Mouse (Mus musculus) G1E (cell line): ENCODE measurements around the gene Vmn2r108. TPM values are rescaled to one million over a fixed set of nuclear protein-coding genes. Genes with fewer than 3 reads are reported as not detected.
"Not testable (repeated sequence)": the region's sequence is repeated elsewhere in the genome, so short reads cannot be mapped to it uniquely, and the experiment has no call there.

Experiments used
- ATAC-seq: 2 replicates; pipeline ENCODE4 v1.8.0; 2016; ENCODE audit warnings: mild to moderate bottlenecking; ENCODE audit not compliant: insufficient number of reproducible peaks, poor library complexity, low FRiP score, severe bottlenecking; ENCODE audit errors: extremely low read depth
- DNase-seq: peaks from one replicate; pipeline ENCODE4 v3.0.0; 2012; ENCODE audit warnings: low spot score
- H3K27me3 ChIP-seq: 2 replicates; pipeline ENCODE4 v1.6.1; 2012; ENCODE audit warnings: mild to moderate bottlenecking, low read length, inconsistent platforms; ENCODE audit not compliant: insufficient read depth
- H3K36me3 ChIP-seq: replicated peaks from 2 replicates; pipeline ENCODE3; 2012; ENCODE audit warnings: mild to moderate bottlenecking, inconsistent platforms
- H3K4me1 ChIP-seq: 2 replicates; pipeline ENCODE4 v1.6.1; 2012; ENCODE audit warnings: low read depth, low read length, inconsistent platforms, mixed read lengths; ENCODE audit not compliant: insufficient read depth
- H3K4me3 ChIP-seq: 2 replicates; pipeline ENCODE4 v1.5.1; 2012; ENCODE audit warnings: low read depth, mild to moderate bottlenecking, inconsistent platforms, low read length, moderate library complexity, mixed read lengths
- H3K9me3 ChIP-seq: replicated peaks from 2 replicates; pipeline ENCODE4 v1.6.1; 2012; ENCODE audit warnings: inconsistent platforms
- CTCF ChIP-seq: IDR thresholded peaks from 2 replicates; pipeline ENCODE4 v1.5.1; 2012; ENCODE audit warnings: low read depth, low read length, inconsistent platforms, mixed read lengths
- GATA1 ChIP-seq: IDR thresholded peaks from 2 replicates; pipeline ENCODE4 v1.6.1; 2012; ENCODE audit warnings: borderline replicate concordance, low read length, inconsistent platforms, mixed read lengths
- GATA2 ChIP-seq: IDR thresholded peaks from 2 replicates; pipeline ENCODE4 v1.6.1; 2012; ENCODE audit warnings: low read depth, low read length, inconsistent platforms, borderline replicate concordance
- POLR2AphosphoS5 ChIP-seq: IDR thresholded peaks from 2 replicates; pipeline ENCODE4 v1.6.1; 2012; ENCODE audit warnings: low read depth, low read length, inconsistent platforms; ENCODE audit not compliant: insufficient replicate concordance
- TAL1 ChIP-seq: conservative IDR thresholded peaks from 2 replicates; pipeline ENCODE4 v1.6.1; 2012; ENCODE audit warnings: low read depth, low read length, inconsistent platforms, mixed read lengths
- polyA plus RNA-seq: library from polyadenylated mRNA; stranded (reverse); fragments of >175 nt; gene quantifications from 2 replicates; pipeline ENCODE4 v1.2.3, GENCODE M21; 2012
- total RNA-seq, 2 experiments: library from RNA; stranded (forward) in 1 of 2; stranded (reverse) in 1 of 2; fragments of 200-1000 nt in 1 of 2; fragments of >200 nt in 1 of 2; fragmentation: Nextera tagmentation in 1 of 2; gene quantifications; 2 replicates each; pipeline ENCODE4 v1.2.3; 2014 to 2017

Vmn2r108 gene
- total RNA-seq (2014; fragmentation: Nextera tagmentation) (0.10 TPM in 1 of 2 replicates, not detected in the other), total RNA-seq (2017) (0.05 and 0.06 TPM in 2 replicates), polyA plus RNA-seq (not detected in 2 replicates)

DNA sequence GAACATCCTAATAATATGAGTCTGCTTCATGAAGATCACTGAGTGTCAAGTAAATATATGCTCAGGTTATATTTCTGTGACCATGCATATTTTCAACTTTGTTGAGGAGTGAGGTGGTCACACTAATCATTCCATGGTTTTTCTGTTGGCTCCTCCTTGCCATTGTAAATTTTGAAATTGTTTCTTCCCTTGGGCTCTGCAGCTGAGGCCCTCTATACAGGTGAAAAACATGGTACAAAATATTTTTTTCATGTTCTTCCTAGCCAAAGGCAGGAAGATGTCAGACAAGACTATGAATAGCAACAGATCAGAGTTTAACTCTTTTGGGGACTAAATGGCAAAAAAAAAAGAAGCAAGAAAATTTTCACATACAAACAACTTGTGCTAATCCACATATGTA lies at the start of gene Vmn2r108:
Gene Vmn2r108 (minus strand): TSS at position 101 of the 400 bp plus-strand sequence.
- Histone ChIP-seq H3K4me3 (no peak within 1 kb of the TSS), H3K9me3 (no peaks in the 10 kb centered on the region), H3K4me1 (no peaks in the 10 kb centered on the region), H3K36me3 (no peaks in the 10 kb centered on the region), H3K27me3 (no peaks in the 10 kb centered on the region)
- TF ChIP-seq POLR2AphosphoS5 (no peak), GATA1 (no peak), GATA2 (no peak), TAL1 (no peak), CTCF (no peak)
- no peak for ATAC-seq
- DNase-seq, result no peak

DNA sequence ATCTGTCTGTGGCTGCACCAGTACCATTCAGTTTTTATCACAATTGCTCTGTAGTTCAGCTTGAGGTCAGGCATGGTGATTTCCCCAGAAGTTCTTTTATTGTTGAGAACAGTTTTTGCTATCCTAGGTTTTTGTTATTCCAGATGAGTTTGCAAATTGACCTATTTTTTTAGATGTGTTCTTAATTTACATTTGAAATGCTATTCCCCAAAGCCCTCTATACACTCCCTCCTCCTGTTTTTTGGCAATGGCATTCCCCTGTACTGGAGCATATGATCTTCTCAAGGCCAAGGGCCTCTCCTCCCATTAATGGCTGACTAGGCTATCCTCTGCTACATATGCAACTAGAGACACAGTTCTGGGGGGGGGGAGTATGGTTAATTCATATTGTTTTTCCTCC lies 27.1 kb upstream of the Vmn2r108 start:
- ATAC-seq, result not testable (repeated sequence)

DNA sequence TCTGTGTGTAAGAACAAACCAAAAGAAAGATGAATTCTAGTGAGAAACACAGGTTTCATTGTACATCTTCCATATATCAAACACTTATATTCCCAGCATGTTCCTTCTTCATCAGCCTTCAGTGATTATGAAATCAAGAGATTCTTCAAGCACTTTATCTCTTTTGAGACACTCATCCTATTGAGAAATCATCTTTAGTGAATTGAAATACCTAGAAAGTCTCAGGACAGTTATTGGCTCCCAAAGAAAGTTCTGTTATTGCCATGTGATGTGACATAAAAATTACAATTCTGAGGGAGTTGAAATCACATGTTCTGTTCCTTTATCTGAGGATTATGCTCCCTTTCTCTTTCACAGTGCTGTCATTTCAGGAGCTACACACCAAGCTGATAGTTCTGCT lies 16.7 kb upstream of the Vmn2r108 start, which contains the start of gene Vmn1r225:
Gene Vmn1r225 (plus strand): TSS at position 301 of the 400 bp plus-strand sequence.
- H3K4me1 ChIP-seq, result no peaks in the 10 kb centered on the region
- TF ChIP-seq CTCF, result no peak
- no peak for TF ChIP-seq POLR2AphosphoS5
- TF ChIP-seq GATA1, result no peak
- no peak for TF ChIP-seq GATA2
- TF ChIP-seq TAL1, result no peak
- no peaks in the 10 kb centered on the region for H3K27me3 ChIP-seq
- no peak within 1 kb of the TSS for H3K4me3 ChIP-seq
- no peak for ATAC-seq
- no peak for DNase-seq
- no peaks in the 10 kb centered on the region for H3K36me3 ChIP-seq
- no peaks in the 10 kb centered on the region for H3K9me3 ChIP-seq

More for the DNA sequence above, 27.1 kb upstream of the Vmn2r108 start:
- not testable (repeated sequence) for H3K27me3 ChIP-seq, DNase-seq, H3K36me3 ChIP-seq, H3K9me3 ChIP-seq, H3K4me3 ChIP-seq, H3K4me1 ChIP-seq

DNA sequence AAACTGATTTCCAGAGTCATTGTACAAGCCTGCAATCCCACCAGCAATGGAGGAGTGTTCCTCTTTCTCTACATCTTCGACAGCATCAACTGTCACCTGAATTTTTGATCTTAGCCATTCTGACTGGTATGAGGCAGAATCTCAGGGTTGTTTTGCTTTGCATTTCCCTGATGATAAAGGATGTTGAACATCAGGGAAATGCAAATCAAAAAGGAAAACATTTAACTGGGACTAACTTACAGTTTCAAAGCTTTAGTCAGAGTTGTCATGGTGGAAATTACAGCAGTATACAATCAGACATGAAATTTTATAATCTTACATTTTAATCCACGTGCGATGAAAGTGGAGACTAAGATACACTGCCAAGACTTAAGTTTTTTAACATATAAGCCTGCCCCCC lies 7.8 kb downstream of the Vmn2r108 start:
- no peaks in the 10 kb centered on the region for H3K27me3 ChIP-seq
- ATAC-seq, result no peak
- no peak for TF ChIP-seq GATA2
- no peak for TF ChIP-seq POLR2AphosphoS5
- TF ChIP-seq CTCF, result no peak
- H3K4me3 ChIP-seq, result no peak overlapping the region
- no peak for DNase-seq
- H3K9me3 ChIP-seq, result no peaks in the 10 kb centered on the region
- H3K36me3 ChIP-seq, result no peaks in the 10 kb centered on the region
- H3K4me1 ChIP-seq, result no peaks in the 10 kb centered on the region

DNA sequence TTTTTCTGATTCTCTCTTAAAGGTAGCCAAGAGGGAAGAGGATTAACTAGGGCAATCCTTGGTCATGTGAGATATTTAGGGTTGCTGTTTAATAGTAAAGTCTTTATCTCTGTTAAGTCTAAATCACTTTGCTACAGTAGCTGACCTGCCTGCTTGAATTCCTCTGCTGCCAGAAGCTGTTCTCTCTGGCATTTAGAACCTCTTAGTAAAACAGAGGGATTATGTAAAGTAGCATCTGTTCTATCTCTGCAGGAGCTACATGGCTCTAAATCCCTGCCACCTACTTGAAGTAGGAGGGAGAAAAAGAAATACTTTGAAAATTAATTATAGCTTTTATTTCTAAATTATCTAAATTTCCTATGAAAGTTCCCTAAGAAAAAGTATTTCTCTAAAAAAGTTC lies 41.9 kb downstream of the Vmn2r108 start:
- ATAC-seq (no peak), DNase-seq (no peak)
- Histone ChIP-seq H3K9me3 (peaks cover 9% of the 10 kb centered on the region), H3K36me3 (no peaks in the 10 kb centered on the region), H3K4me3 (no peak overlapping the region), H3K27me3 (no peaks in the 10 kb centered on the region), H3K4me1 (no peaks in the 10 kb centered on the region)
- no peak for TF ChIP-seq POLR2AphosphoS5
- no peak for TF ChIP-seq GATA1

DNA sequence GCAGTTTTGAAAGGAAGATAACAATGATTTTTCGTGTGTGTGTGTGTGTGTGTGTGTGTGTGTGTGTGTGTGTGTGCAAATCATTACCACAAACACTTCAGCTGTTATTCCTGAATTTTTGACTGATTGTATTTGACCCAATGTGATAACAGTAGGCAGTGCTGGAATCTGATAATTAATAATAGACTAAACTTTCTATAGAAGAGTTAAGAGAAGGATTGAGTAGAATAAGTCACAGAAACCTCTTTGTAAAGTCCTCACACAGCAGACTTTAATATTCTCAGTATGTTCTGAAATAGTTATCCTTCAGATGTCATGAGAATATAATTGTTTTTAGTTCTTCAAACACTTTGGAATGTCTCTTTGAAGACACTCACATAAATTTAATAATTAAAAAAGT lies 67.3 kb downstream of the Vmn2r108 start, which contains the start of gene Vmn1r224:
Gene Vmn1r224 (plus strand): TSS at position 301 of the 400 bp plus-strand sequence.
- DNase-seq, result no peak
- Histone ChIP-seq H3K4me1 (no peaks in the 10 kb centered on the region), H3K27me3 (no peaks in the 10 kb centered on the region), H3K9me3 (no peaks in the 10 kb centered on the region), H3K4me3 (no peak within 1 kb of the TSS), H3K36me3 (no peaks in the 10 kb centered on the region)
- TF ChIP-seq CTCF, result no peak
- TF ChIP-seq POLR2AphosphoS5, result no peak
- no peak for TF ChIP-seq GATA2
- TF ChIP-seq GATA1, result no peak
- no peak for TF ChIP-seq TAL1
- no peak for ATAC-seq

Other genes with a start within 250 kb of the Vmn2r108 start
- gene Vmn2r105, start 246.3 kb downstream of the Vmn2r108 start, total RNA-seq (2014; fragmentation: Nextera tagmentation), result not detected in 2 replicates
- gene Vmn2r105, start 246.3 kb downstream of the Vmn2r108 start, total RNA-seq (2017), result 0.06 and 0.11 TPM in 2 replicates
- gene Vmn2r105, start 246.3 kb downstream of the Vmn2r108 start, polyA plus RNA-seq, result not detected in 2 replicates
- not detected in 2 replicates for gene Vmn2r106, start 195.8 kb downstream of the Vmn2r108 start, total RNA-seq (2014; fragmentation: Nextera tagmentation)
- gene Vmn2r106, start 195.8 kb downstream of the Vmn2r108 start, total RNA-seq (2017), result not detected in 2 replicates
- not detected in 2 replicates for gene Vmn2r106, start 195.8 kb downstream of the Vmn2r108 start, polyA plus RNA-seq
- not detected in 2 replicates for gene Vmn2r107, start 136.1 kb downstream of the Vmn2r108 start, total RNA-seq (2014; fragmentation: Nextera tagmentation)
- gene Vmn2r107, start 136.1 kb downstream of the Vmn2r108 start, total RNA-seq (2017), result under 0.01 and 0.06 TPM in 2 replicates
- not detected in 2 replicates for gene Vmn2r107, start 136.1 kb downstream of the Vmn2r108 start, polyA plus RNA-seq
- not detected in 2 replicates for gene Vmn1r224, start 67.2 kb downstream of the Vmn2r108 start, total RNA-seq (2014; fragmentation: Nextera tagmentation)
- 0.05 and 0.12 TPM in 2 replicates for gene Vmn1r224, start 67.2 kb downstream of the Vmn2r108 start, total RNA-seq (2017)
- gene Vmn1r224, start 67.2 kb downstream of the Vmn2r108 start, polyA plus RNA-seq, result not detected in 2 replicates
- gene Vmn1r225, start 16.8 kb upstream of the Vmn2r108 start, total RNA-seq (2014; fragmentation: Nextera tagmentation), result not detected in 2 replicates
- under 0.01 TPM in 1 of 2 replicates, not detected in the other for gene Vmn1r225, start 16.8 kb upstream of the Vmn2r108 start, total RNA-seq (2017)
- not detected in 2 replicates for gene Vmn1r225, start 16.8 kb upstream of the Vmn2r108 start, polyA plus RNA-seq
- gene Vmn2r109, start 83.4 kb upstream of the Vmn2r108 start, total RNA-seq (2014; fragmentation: Nextera tagmentation), result not detected in 2 replicates
- 0.06 TPM in 1 of 2 replicates, not detected in the other for gene Vmn2r109, start 83.4 kb upstream of the Vmn2r108 start, total RNA-seq (2017)
- not detected in 2 replicates for gene Vmn2r109, start 83.4 kb upstream of the Vmn2r108 start, polyA plus RNA-seq
- not detected in 2 replicates for gene Vmn2r110, start 115.1 kb upstream of the Vmn2r108 start, total RNA-seq (2014; fragmentation: Nextera tagmentation)
- 0.06 and 0.22 TPM in 2 replicates for gene Vmn2r110, start 115.1 kb upstream of the Vmn2r108 start, total RNA-seq (2017)
- gene Vmn2r110, start 115.1 kb upstream of the Vmn2r108 start, polyA plus RNA-seq, result not detected in 2 replicates
- not detected in 2 replicates for gene Fpr-rs3, start 143.5 kb upstream of the Vmn2r108 start, total RNA-seq (2014; fragmentation: Nextera tagmentation)
- 0.33 TPM in 1 of 2 replicates, not detected in the other for gene Fpr-rs3, start 143.5 kb upstream of the Vmn2r108 start, total RNA-seq (2017)
- not detected in 2 replicates for gene Fpr-rs3, start 143.5 kb upstream of the Vmn2r108 start, polyA plus RNA-seq
- not detected in 2 replicates for gene Vmn1r226, start 201.5 kb upstream of the Vmn2r108 start, total RNA-seq (2014; fragmentation: Nextera tagmentation)
- gene Vmn1r226, start 201.5 kb upstream of the Vmn2r108 start, total RNA-seq (2017), result 0.05 and 0.06 TPM in 2 replicates
- not detected in 2 replicates for gene Vmn1r226, start 201.5 kb upstream of the Vmn2r108 start, polyA plus RNA-seq
- gene Vmn1r227, start 248.5 kb upstream of the Vmn2r108 start, total RNA-seq (2014; fragmentation: Nextera tagmentation), result not detected in 2 replicates
- gene Vmn1r227, start 248.5 kb upstream of the Vmn2r108 start, total RNA-seq (2017), result 0.05 and 0.06 TPM in 2 replicates
- not detected in 2 replicates for gene Vmn1r227, start 248.5 kb upstream of the Vmn2r108 start, polyA plus RNA-seq